Mouse (Mus musculus) testis, adult 2 months (tissue): ENCODE data around the gene Sh2d4b.

ENCODE experiments used
- CTCF ChIP-seq: fragments of 200-500 bp; IDR thresholded peaks from 2 replicates; pipeline ENCODE4 v1.5.1; 2012; ENCODE audit warnings: low read depth, mild to moderate bottlenecking, inconsistent platforms, low read length, moderate library complexity; ENCODE audit not compliant: control insufficient read depth, insufficient read depth, insufficient replicate concordance
- POLR2A ChIP-seq: fragments of 200-500 bp; IDR thresholded peaks from 2 replicates; pipeline ENCODE4 v1.6.1; 2012; ENCODE audit warnings: low read depth, mild to moderate bottlenecking, inconsistent platforms, low read length, moderate library complexity; ENCODE audit not compliant: control insufficient read depth

GRCm38 (mm10) chr14:40902307-40903055 lies 9.4 kb upstream of the Sh2d4b start:
- TF ChIP-seq POLR2A (no peak), CTCF (no peak)
